Mouse (Mus musculus) cerebellum, adult 9-10 months (tissue): ENCODE results near the gene Aspm.
"Not testable (repeated sequence)": the region's sequence is repeated elsewhere in the genome, so short reads cannot be mapped to it uniquely, and the experiment has no call there.

Experiments used
- DNase-seq: peaks from one replicate; pipeline ENCODE4 v3.0.0; 2022

Gene Aspm

GRCm38 (mm10) chr1:139454340-139455225 lies at the start of gene Aspm:
Gene Aspm, plus strand, starts transcription at chr1:139454772.
- DNase-seq, result peak; percentile 88

GRCm38 (mm10) chr1:139405766-139406165 lies 48.8 kb upstream of the Aspm start:
- DNase-seq, result no peak

- DNase-seq, result no peak
Observed at GRCm38 (mm10) chr1:139407701-139408100, 46.9 kb upstream of the Aspm start.

DNA sequence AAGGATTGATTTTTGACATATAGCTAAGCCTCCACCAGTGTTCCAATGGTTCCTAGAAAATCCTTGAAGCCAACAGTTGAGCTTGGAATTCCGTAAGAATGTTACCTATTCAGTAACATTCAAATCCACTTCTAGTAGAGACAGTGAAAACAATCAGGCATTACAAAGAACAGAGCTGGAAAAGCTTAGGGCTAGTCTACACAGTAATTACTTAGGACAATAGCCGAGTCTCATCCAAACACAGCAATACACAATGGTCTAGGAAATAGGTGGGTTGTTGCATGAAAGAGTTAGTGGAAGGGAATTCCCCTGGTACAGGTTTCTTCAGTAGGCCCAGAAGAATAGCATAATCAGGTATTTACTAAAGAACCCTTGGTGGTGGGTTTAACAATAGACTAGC lies 42.2 kb upstream of the Aspm start:
- not testable (repeated sequence) for DNase-seq

DNA sequence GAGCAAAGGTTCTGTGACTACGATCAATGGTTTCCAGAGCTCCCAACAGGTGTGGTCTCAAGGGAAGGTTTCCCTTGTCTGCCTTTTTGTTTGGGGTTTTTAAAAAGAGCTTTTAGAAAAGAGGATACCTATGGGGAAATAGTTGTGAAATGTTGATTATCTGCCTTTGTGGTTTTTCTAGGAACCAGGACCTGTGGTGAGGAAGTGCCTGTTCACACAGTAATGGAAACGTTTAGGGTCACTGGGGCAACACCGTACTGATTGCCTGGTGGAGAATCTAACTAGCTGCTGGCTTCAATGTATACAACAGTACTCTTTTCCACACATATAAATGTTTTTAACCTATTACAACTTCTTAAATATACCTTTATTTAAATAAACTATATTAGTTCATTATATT lies 41.1 kb upstream of the Aspm start:
- no peak for DNase-seq

- no peak for DNase-seq
Observed at GRCm38 (mm10) chr1:139421521-139421874, 33.1 kb upstream of the Aspm start.

DNA sequence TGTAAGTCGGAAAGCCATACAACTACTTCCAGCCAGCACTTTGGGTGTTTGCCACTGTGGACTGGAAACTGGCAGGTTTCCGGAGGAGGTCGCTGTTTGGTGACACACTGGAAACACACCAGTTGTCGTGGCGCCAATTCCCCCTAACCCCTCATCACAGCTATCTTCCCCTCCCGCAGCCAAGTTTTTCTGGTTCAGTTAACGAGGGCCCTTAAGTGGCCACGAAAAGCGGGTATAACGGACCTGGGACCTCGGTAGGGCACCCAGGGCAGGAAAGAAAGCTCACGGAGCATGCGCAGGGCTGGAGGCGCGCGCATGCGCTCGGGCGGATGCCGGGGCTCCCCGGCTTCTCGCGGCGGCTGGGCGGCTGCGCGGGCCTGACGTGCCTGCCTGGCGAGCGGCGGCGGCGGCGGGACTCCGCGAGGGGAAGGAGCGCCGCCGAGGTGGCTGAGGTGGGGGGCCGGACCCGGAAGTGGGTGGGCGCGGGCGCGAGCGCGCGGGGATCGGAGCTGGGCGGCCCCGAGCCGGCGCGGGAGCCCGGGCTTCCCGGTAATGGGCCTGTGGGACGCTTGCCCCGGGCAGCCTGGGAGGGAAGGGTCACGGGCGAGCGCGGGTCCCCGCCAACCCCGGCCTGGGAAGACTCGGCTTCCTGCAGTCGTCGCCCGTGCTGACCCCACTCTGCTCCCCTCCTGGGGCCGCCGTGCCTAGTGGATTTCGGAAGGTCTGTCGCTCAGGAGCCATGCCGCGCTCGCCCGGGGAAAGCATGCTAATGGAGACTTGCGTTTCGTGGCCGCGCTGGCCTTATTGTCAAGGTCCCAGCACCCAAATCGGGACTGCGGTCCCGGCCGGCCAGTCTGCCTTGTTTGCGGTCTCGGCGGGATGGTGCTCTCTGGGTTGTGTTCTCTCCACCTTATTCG lies 32.4 kb upstream of the Aspm start, which contains the start of gene Zbtb41:
Zbtb41 (plus strand) TSS at position 414 of the 917 bp plus-strand sequence.
- peak; percentile 89 for DNase-seq

DNA sequence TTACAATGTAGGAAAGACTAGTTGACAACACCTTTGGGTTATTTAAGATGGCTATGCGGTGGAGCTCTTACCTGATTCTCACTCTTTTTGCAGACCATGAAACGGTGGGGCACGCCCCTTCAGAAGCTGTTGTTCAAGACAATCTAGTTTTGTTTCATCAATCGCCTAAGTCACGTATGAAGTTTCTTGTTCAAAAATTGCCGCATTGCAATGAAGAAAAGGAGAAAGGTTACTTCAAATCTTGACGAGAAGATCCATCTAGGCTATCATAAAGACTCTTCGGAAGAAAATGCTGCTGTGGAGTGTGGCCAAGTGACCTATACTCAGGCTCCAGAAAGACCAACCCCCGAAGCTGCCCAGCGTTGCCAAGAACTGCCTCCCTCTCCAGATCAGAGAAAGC lies 31.6 kb upstream of the Aspm start:
- no peak for DNase-seq

DNA sequence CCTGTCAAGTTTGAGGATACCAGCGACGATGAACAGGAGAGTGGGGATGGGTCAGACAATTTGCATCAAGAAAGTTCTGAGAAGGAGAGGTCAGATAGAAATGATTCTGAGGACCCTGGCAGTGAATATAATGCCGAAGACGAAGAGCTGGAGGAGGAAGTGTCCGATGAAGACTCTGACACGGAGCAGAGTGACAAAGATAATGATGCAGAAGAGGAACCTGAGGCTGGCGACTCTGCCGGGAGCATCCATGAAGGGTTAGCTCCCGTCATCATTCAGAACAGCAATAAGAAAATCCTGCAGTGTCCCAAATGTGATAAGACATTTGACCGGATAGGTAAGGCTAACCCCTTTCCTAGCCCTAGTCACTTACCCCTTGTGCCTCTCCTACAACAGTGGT lies 30.6 kb upstream of the Aspm start:
- no peak for DNase-seq

GRCm38 (mm10) chr1:139425006-139425405 lies 29.6 kb upstream of the Aspm start:
- no peak for DNase-seq

DNA sequence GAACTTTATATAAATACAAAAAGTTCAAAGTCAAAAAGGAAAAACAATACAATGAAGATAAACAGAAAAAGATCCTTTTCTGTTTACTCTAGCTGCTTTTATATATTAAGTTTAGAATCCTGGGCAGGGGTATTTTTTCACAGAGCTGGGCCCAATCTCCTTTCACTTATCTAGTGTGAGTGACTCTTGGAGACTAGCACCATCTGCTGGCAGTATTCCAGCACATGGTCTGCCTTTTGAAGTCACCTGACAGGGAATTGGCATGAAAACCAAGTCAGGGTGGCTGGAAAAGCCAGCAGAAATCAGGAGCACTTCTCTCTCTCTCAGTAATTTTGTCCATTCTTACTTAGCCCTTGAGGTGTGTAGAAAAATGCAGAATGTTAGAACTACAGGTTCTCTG lies 16.2 kb upstream of the Aspm start:
- no peak for DNase-seq

DNA sequence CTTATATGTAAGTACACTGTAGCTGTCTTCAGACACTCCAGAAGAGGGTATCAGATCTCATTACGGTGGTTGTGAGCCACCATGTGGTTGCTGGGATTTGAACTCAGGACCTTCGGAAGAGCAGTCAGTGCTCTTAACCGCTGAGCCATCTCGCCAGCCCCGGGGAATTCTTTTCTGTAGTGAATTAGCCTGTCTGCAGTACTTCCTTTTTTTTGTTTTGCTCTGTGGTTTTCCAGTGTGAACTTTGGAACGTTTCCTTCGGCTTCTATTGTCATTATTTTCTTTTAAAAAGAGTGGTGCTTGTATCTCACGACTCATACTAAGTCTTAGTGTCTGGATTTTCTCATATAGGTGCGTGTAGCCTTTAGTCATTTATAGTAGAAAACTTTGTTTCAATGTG lies 11.5 kb upstream of the Aspm start:
- DNase-seq, result not testable (repeated sequence)

GRCm38 (mm10) chr1:139455226-139455869 lies 776 bp downstream of the Aspm start:
- DNase-seq, result no peak

GRCm38 (mm10) chr1:139460807-139461206 lies 6.2 kb downstream of the Aspm start:
- no peak for DNase-seq

- no peak for DNase-seq
Observed at GRCm38 (mm10) chr1:139465936-139466335, 11.4 kb downstream of the Aspm start.

DNA sequence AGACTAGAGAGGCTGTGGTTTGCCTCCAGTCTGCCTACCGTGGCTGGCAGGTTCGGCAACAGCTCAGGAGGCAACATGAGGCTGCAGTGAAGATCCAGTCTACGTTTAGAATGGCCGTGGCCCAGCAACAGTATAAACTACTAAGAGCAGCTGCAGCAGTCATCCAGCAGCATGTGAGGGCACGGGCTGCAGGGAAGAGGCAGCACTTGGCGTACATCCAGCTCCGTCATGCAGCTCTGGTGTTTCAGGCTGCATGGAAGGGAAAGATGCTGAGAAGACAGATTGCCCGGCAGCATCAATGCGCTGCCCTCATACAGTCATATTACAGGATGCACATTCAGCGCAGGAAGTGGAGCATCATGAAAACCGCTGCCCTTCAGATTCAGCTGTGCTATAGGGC lies 24.3 kb downstream of the Aspm start:
- DNase-seq, result no peak

GRCm38 (mm10) chr1:139480246-139480645 lies 25.7 kb downstream of the Aspm start:
- DNase-seq, result no peak

DNA sequence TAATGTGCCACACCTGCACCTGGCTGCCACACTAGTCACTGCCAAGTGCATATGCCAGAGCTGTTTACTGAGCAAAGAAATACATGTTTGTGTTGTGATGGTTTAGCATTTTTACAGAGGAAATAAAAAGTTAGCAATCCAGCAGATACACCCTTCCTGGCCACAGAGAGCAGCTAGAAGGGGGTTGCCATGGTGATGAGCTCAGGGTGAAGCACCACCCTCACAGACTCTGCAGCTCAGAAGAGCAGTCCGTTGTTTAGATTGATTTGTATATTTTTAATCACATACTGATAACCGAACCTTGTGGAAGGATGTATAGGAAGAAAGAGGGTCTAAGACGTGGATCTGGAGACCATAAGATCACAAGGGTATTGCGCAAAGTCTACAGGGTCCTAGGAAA lies 26.6 kb downstream of the Aspm start:
- no peak for DNase-seq

GRCm38 (mm10) chr1:139494630-139495029 lies 40.1 kb downstream of the Aspm start:
- no peak for DNase-seq

GRCm38 (mm10) chr1:139495408-139495807 lies 40.8 kb downstream of the Aspm start:
- no peak for DNase-seq

DNA sequence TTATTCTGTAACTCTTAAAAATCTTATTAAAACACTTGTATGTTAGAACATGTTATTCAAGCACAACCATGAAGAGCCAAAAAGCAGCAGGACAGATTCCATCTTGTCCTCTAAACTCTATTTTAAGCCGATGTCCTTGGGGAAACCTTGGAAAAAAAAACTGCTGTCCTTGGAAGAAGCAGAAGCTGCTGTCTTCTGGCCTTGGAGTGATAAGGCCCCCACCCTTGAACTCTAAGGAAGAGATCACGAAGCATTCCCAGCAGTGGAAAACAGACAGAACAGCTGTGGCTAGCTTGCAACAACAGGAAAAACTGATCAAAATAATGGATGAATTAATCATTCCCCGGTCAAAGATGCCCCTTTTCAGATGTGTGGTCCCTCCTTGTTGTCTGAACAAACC lies 41.6 kb downstream of the Aspm start:
- no peak for DNase-seq

DNA sequence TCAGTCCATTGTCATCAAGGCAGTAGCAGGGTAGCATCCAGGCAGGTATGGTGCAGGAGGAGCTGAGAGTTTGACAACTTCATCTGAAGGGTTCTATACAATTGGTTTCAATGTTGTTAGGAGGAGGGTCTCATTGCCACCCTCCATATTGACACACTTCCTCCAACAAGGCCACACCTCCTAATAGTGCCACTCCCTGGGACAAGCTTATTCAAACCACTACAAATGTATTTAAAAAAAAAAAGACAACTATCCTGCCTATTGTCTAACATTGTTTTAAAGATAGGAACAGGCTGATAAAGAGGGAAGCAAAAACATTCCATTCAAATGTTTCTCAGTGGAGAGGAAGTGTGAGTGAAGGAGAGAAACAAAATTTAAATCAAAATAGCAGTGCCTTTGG lies 45.2 kb downstream of the Aspm start:
- no peak for DNase-seq

GRCm38 (mm10) chr1:139501258-139501752 lies 46.7 kb downstream of the Aspm start, which contains the start of gene F13b:
Gene F13b, plus strand, starts transcription at chr1:139501702.
- no peak for DNase-seq
